Mouse (Mus musculus) liver, embryonic 11.5 days (tissue): ENCODE data around the gene Syce1. TPM values are rescaled to one million over a fixed set of nuclear protein-coding genes. Genes with fewer than 3 reads are reported as not detected.
"Not testable (repeated sequence)": the region's sequence is repeated elsewhere in the genome, so short reads cannot be mapped to it uniquely, and the experiment has no call there.

Experiments
- ATAC-seq: fragments of 200-750 bp; cut with Nextera tagmentation; replicated peaks from 2 replicates; pipeline ENCODE4 v1.8.0; 2017; ENCODE audit warnings: moderate number of reproducible peaks, mild to moderate bottlenecking, moderate TSS enrichment, moderate library complexity; ENCODE audit not compliant: low FRiP score
- DNase-seq: peaks from one replicate; pipeline ENCODE4 v3.0.0-alpha.2; 2017; ENCODE audit warnings: low spot score
- H3K27ac ChIP-seq: fragments of 300-500 bp; sonication (generic); 2 replicates; pipeline ENCODE4 v1.5.1; 2014; ENCODE audit warnings: mild to moderate bottlenecking, low read depth, low read length, control low read depth
- H3K27me3 ChIP-seq: fragments of 300-500 bp; sonication (generic); replicated peaks from 2 replicates; pipeline ENCODE4 v1.6.1; 2014; ENCODE audit warnings: low read length, mixed read lengths; ENCODE audit not compliant: control insufficient read depth, insufficient read depth
- H3K36me3 ChIP-seq: fragments of 300-500 bp; sonication (generic); 2 replicates; pipeline ENCODE4 v1.6.1; 2014; ENCODE audit warnings: mild to moderate bottlenecking, low read length, moderate library complexity, mixed read lengths; ENCODE audit not compliant: control insufficient read depth, insufficient read depth
- H3K4me1 ChIP-seq: fragments of 300-500 bp; sonication (generic); replicated peaks from 2 replicates; pipeline ENCODE4 v1.6.1; 2014; ENCODE audit warnings: low read length, mixed read lengths; ENCODE audit not compliant: control insufficient read depth, insufficient read depth
- H3K4me2 ChIP-seq: fragments of 300-500 bp; sonication (generic); 2 replicates; pipeline ENCODE4 v1.6.1; 2014; ENCODE audit warnings: mild to moderate bottlenecking, control low read depth, moderate library complexity
- H3K4me3 ChIP-seq: fragments of 300-500 bp; sonication (generic); 2 replicates; pipeline ENCODE4 v1.5.1; 2014; ENCODE audit warnings: low read depth, low read length, control low read depth
- H3K9ac ChIP-seq: fragments of 300-500 bp; sonication (generic); 2 replicates; pipeline ENCODE4 v1.6.1; 2014; ENCODE audit warnings: low read depth, low read length, control low read depth
- H3K9me3 ChIP-seq: fragments of 300-500 bp; sonication (generic); 2 replicates; pipeline ENCODE4 v1.6.1; 2016; ENCODE audit warnings: low read length, inconsistent platforms, mixed read lengths; ENCODE audit not compliant: control insufficient read depth
- WGBS: fragments of 180-500 bp; shearing (Covaris S2); extraction: QIAGEN DNeasy Blood & Tissue Kit; methylation state at CpG from one replicate; pipeline ENCODE4 v1.1.7; 2014; 5-methylcytosine and 5-hydroxymethylcytosine counted together
- polyA plus RNA-seq: library from polyadenylated mRNA; unstranded; fragments of >200 nt; fragmentation: Nextera tagmentation; extraction: Ambion mirVana; gene quantifications from 2 replicates; pipeline ENCODE4 v1.2.1, GENCODE M21; 2014

Syce1 gene
- polyA plus RNA-seq, 1 experiment from 2014 or later, result not detected

- no peak overlapping the region for H3K9ac ChIP-seq
- WGBS, result 80% methylated on average over 3 of the region's 3 CpGs
- no peaks in the 10 kb centered on the region for H3K9me3 ChIP-seq
- no peak overlapping the region for H3K4me2 ChIP-seq
- no peaks in the 10 kb centered on the region for H3K27me3 ChIP-seq
- no peaks in the 10 kb centered on the region for H3K36me3 ChIP-seq
- no peaks in the 10 kb centered on the region for H3K4me1 ChIP-seq
- DNase-seq (no peak), ATAC-seq (peak; percentile 43; the same call in 1 of the 2 replicates)
- no peak overlapping the region for H3K27ac ChIP-seq
- H3K4me3 ChIP-seq, result no peak overlapping the region
These were observed 10.0 kb upstream of the Syce1 start for GRCm38 (mm10) chr7:140797619-140798018.

- no peak for DNase-seq
- WGBS, result 70% methylated on average over 4 of the region's 4 CpGs
- ATAC-seq, result no peak
- no peaks in the 10 kb centered on the region for H3K27me3 ChIP-seq
- H3K27ac ChIP-seq, result no peak overlapping the region
- H3K4me3 ChIP-seq, result no peak overlapping the region
- no peak overlapping the region for H3K9ac ChIP-seq
- no peaks in the 10 kb centered on the region for H3K36me3 ChIP-seq
- no peaks in the 10 kb centered on the region for H3K9me3 ChIP-seq
- no peak overlapping the region for H3K4me2 ChIP-seq
- H3K4me1 ChIP-seq, result no peaks in the 10 kb centered on the region
These were observed 5.9 kb upstream of the Syce1 start for GRCm38 (mm10) chr7:140793541-140793940.

DNA sequence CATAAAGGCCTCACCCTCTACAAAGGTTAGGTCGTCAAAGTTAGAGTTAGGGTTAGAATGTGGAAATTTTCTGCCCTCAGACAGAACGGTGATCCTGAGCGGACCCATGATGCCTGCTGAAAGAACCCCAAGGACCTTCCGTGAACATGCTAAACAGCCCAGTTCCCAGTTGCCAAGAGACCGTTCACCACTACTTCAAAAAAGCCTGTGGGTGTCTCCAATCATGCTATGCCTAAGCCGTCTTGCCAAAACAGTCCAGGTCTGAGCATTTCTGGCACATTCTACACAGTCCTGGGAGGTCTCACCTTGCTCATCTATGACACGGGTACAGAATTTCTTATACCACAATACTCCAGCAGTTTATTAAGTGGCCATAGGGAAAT, 392 bp upstream of the Syce1 start:
- H3K9ac ChIP-seq, result no peak overlapping the region
- H3K27me3 ChIP-seq, result no peaks in the 10 kb centered on the region
- no peaks in the 10 kb centered on the region for H3K9me3 ChIP-seq
- WGBS, result 81% methylated on average over 7 of the region's 7 CpGs
- no peak for ATAC-seq
- no peak overlapping the region for H3K4me3 ChIP-seq
- H3K36me3 ChIP-seq, result no peaks in the 10 kb centered on the region
- H3K4me1 ChIP-seq, result no peaks in the 10 kb centered on the region
- H3K4me2 ChIP-seq, result no peak overlapping the region
- DNase-seq, result no peak
- H3K27ac ChIP-seq, result no peak overlapping the region

DNA sequence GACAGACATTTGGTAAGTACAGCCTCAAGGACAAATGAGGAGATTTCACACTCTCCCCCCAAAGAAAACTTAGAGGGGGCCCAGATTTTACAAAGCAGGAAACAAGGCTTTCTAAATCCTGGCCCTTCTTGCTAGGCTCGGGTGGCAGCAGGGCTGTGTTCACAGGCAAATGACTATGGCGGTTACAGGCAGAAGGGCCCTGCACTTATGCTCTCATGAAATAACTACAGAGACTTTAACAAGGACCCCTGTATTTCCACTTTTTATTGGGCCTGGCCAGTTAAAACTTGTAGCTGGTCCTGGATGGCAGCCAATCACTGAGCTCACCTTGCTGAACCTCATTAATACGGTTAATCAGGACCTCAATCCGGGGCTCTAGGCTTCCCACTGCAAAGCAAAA, 7.1 kb downstream of the Syce1 start:
- Histone ChIP-seq H3K4me2 (no peak overlapping the region), H3K36me3 (no peaks in the 10 kb centered on the region), H3K9ac (no peak overlapping the region), H3K9me3 (no peaks in the 10 kb centered on the region), H3K4me1 (no peaks in the 10 kb centered on the region), H3K27ac (no peak overlapping the region), H3K27me3 (no peaks in the 10 kb centered on the region), H3K4me3 (no peak overlapping the region)
- DNase-seq, result no peak
- 83% methylated on average over 4 of the region's 4 CpGs for WGBS
- no peak for ATAC-seq

DNA sequence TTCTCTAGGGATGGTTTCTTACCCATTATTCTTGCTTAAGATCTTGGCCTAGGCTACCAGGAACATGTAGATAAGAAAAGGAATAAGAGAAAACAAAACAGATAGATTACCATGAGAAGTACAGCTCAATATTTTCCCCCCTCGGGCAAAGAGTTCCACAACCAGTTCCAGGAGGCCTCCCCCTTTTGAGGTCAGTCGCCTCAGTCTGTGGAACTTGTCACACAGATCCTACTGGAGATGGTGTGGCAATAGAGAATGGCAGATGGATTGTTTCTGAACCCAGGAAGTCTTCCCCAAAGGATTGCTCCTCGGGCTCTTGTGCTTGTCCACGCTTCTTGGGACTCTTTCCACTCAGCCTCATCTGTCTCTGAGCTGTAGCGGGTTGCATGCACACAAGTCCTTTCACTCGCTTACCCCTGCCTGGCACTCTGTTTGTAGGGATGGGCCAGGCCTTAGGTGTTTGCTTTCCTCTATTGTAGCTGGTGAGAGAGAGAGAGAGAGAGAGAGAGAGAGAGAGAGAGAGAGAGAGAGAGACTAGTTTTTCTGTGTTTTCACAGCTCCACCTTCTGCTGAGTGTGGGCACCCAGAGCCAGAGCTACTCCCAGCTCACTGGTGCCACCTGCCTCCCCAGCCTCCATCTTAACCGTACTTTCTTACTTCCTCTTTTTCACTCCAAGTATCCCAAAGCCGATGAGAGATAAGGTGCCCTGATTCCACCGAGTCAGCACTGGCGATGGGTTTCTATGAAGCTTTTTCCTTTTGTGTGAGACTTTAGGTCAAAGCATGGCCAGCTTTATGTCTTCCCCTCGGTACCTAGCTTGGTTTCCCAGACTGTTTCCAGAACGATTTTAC, 21.5 kb downstream of the Syce1 start:
- WGBS, result 60% methylated on average over 12 of the region's 12 CpGs
- no peak overlapping the region for H3K4me3 ChIP-seq
- no peak for ATAC-seq

GRCm38 (mm10) chr7:140765391-140765790, 22.3 kb downstream of the Syce1 start:
- H3K4me1 ChIP-seq, H3K4me2 ChIP-seq, H3K9ac ChIP-seq, H3K27me3 ChIP-seq, H3K36me3 ChIP-seq, H3K9me3 ChIP-seq, ATAC-seq, H3K4me3 ChIP-seq, DNase-seq, H3K27ac ChIP-seq: not testable (repeated sequence)
- 56% methylated on average over 1 of the region's 1 CpGs for WGBS

More for the DNA sequence above, 21.5 kb downstream of the Syce1 start:
- Histone ChIP-seq H3K4me2 (no peak overlapping the region), H3K9ac (no peak overlapping the region), H3K27me3 (no peaks in the 10 kb centered on the region), H3K9me3 (no peaks in the 10 kb centered on the region), H3K4me1 (no peaks in the 10 kb centered on the region), H3K27ac (no peak overlapping the region), H3K36me3 (no peaks in the 10 kb centered on the region)
- DNase-seq, result no peak

- ATAC-seq, result no peak
These were observed 24.1 kb downstream of the Syce1 start, which contains the start of gene Cyp2e1 for GRCm38 (mm10) chr7:140763447-140764020. Gene Cyp2e1 (plus strand): TSS chr7:140763739.

DNA sequence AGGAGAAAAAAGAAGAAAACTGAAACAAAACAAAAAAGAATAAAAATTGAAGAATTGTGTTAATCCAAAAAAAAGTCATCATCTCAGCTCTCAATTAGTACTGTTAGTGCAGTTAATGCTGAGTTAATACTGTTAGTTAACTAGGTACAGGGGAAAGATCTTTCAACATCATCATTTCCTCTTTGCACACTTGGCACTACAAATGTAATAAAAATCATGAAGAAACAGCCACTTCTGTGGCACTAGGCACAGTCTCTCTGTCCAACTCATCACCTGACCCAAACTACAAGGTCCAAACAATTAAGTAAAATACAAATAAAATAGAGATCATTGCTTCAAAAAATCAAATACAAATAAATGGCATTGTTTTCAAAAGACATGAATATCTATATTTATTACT, 27.0 kb downstream of the Syce1 start:
- H3K27me3 ChIP-seq, result no peaks in the 10 kb centered on the region
- no peak for DNase-seq
- no peak for ATAC-seq
- no peak overlapping the region for H3K9ac ChIP-seq
- no peaks in the 10 kb centered on the region for H3K9me3 ChIP-seq
- no peaks in the 10 kb centered on the region for H3K4me1 ChIP-seq
- H3K4me3 ChIP-seq, result no peak overlapping the region
- no peak overlapping the region for H3K27ac ChIP-seq
- H3K4me2 ChIP-seq, result no peak overlapping the region
- H3K36me3 ChIP-seq, result no peaks in the 10 kb centered on the region

More at GRCm38 (mm10) chr7:140763447-140764020, 24.1 kb downstream of the Syce1 start, which contains the start of gene Cyp2e1:
- no peak within 1 kb of the TSS for H3K27ac ChIP-seq
- H3K4me2 ChIP-seq, result no peak within 1 kb of the TSS
- H3K9me3 ChIP-seq, result no peaks in the 10 kb centered on the region
- no peaks in the 10 kb centered on the region for H3K27me3 ChIP-seq
- WGBS, result 82% methylated on average over 7 of the region's 7 CpGs
- no peak within 1 kb of the TSS for H3K4me3 ChIP-seq
- H3K4me1 ChIP-seq, result no peaks in the 10 kb centered on the region
- H3K36me3 ChIP-seq, result no peaks in the 10 kb centered on the region
- H3K9ac ChIP-seq, result no peak within 1 kb of the TSS
- DNase-seq, result no peak
